Mouse (Mus musculus): ENCODE measurements around the gene Fbxw8.

GRCm38 (mm10) chr5:118089102-118089501 lies 66.2 kb downstream of the Fbxw8 start:
- TF ChIP-seq CTCF (IDR thresholded peaks at IDR 0.05; ENCODE audit: low read depth, low read length) (no peak), POLR2AphosphoS5 (IDR thresholded peaks at IDR 0.05; ENCODE audit: insufficient replicate concordance, low read depth, low read length) (no peak)

Measured in G1E (cell line).